Mouse (Mus musculus): ENCODE results near the gene Minos1.

- TF ChIP-seq CTCF (IDR thresholded peaks at IDR 0.05; ENCODE audit: extremely low read depth, insufficient read depth, insufficient read length, insufficient replicate concordance) (no peak), POLR2A (IDR thresholded peaks at IDR 0.05; ENCODE audit: low read depth, low read length) (no peak)
Observed at GRCm38 (mm10) chr4:139088982-139089671, 41.8 kb downstream of the Minos1 start.

Measured in spleen, adult 2 months (tissue).